Mouse (Mus musculus) hindbrain, embryonic 10.5 days (tissue): ENCODE data around the gene Mgat5. TPM values are rescaled to one million over a fixed set of nuclear protein-coding genes. Genes with fewer than 3 reads are reported as not detected.

Experiments used
- DNase-seq: peaks from one replicate; pipeline ENCODE4 v3.0.0-alpha.2; 2017; ENCODE audit warnings: low spot score
- H3K27ac ChIP-seq: fragments of 300-500 bp; sonication (generic); 2 replicates; pipeline ENCODE4 v1.5.1; 2016; ENCODE audit warnings: mild to moderate bottlenecking, moderate library complexity
- H3K27me3 ChIP-seq: fragments of 300-500 bp; sonication (generic); 2 replicates; pipeline ENCODE4 v1.6.1; 2016; ENCODE audit warnings: mild to moderate bottlenecking; ENCODE audit not compliant: poor library complexity, insufficient read depth, severe bottlenecking
- H3K36me3 ChIP-seq: fragments of 300-500 bp; sonication (generic); 2 replicates; pipeline ENCODE4 v1.6.1; 2016; ENCODE audit warnings: mild to moderate bottlenecking, moderate library complexity
- H3K4me1 ChIP-seq: fragments of 300-500 bp; sonication (generic); replicated peaks from 2 replicates; pipeline ENCODE4 v1.6.1; 2016; ENCODE audit warnings: mild to moderate bottlenecking
- H3K4me3 ChIP-seq: fragments of 300-500 bp; sonication (generic); 2 replicates; pipeline ENCODE4 v1.5.1; 2016; ENCODE audit warnings: mild to moderate bottlenecking, moderate library complexity
- H3K9me3 ChIP-seq: fragments of 300-500 bp; sonication (generic); 2 replicates; pipeline ENCODE4 v1.6.1; 2016; ENCODE audit warnings: mild to moderate bottlenecking, moderate library complexity
- WGBS: fragments of 180-500 bp; shearing (Covaris S2); methylation state at CpG from one replicate; pipeline ENCODE4 v1.1.7; 2016; 5-methylcytosine and 5-hydroxymethylcytosine counted together
- polyA plus RNA-seq: library from polyadenylated mRNA; unstranded; fragments of >200 nt; fragmentation: Nextera tagmentation; extraction: Ambion mirVana; gene quantifications from 2 replicates; pipeline ENCODE4 v1.2.1, GENCODE M21; 2016

Gene Mgat5
- polyA plus RNA-seq, 1 experiment from 2014 or later = 7.0 TPM

- Histone ChIP-seq H3K4me3 (no peak overlapping the region), H3K27ac (no peak overlapping the region), H3K4me1 (peaks cover 9% of the 10 kb centered on the region; the same call in 1 of the 2 replicates), H3K36me3 (no peaks in the 10 kb centered on the region), H3K27me3 (no peaks in the 10 kb centered on the region), H3K9me3 (no peaks in the 10 kb centered on the region)
- WGBS = 76% methylated on average over 9 of the region's 9 CpGs
- no peak for DNase-seq
Measured at GRCm38 (mm10) chr1:127338833-127339487, 134.1 kb downstream of the Mgat5 start.

DNA sequence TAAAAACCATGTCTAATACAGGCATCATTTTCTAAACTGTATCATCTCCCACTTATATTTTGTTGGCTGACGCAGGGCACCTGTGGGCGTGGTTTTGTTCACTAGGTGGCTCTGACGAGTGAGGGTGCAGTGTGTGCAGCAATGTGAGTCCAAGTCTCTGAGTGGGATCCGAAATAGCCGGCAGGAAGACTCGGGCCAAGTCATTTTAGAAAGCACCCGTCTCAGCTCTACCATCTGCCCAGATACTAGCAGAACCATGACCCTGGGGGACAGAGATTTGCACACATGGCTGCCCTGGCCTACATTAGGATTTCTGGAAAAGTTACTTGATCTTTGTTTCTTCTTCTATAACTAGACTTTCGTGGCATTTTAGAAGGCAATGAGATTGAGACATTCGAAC is 135.5 kb downstream of the Mgat5 start:
- Histone ChIP-seq H3K9me3 (no peaks in the 10 kb centered on the region), H3K4me3 (no peak overlapping the region), H3K27ac (no peak overlapping the region), H3K36me3 (no peaks in the 10 kb centered on the region), H3K4me1 (peaks cover 17% of the 10 kb centered on the region; the same call in 1 of the 2 replicates), H3K27me3 (no peaks in the 10 kb centered on the region)
- DNase-seq = no peak
- 92% methylated on average over 9 of the region's 9 CpGs for WGBS

DNA sequence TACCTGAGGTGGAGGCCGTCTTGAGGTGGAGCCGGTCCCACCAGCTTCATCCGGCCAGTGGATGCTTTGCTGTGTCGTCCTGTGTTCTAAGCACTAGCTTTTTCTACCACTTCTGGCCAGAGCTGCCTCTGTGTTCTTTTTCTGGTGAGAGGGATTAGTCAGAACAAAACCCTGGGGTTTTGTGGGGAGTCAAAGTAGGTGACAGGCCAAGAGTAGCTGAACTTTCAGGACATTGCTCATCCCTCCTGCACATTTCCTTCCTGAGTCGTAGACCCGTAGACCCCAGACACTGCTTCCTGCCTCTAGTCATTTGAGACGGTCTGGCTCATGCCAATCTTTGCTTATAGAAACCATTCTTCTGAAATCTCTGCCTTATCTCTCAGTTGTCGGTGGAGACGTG is 140.1 kb downstream of the Mgat5 start:
- no peak overlapping the region for H3K4me3 ChIP-seq
- no peak overlapping the region for H3K27ac ChIP-seq
- no peaks in the 10 kb centered on the region for H3K27me3 ChIP-seq
- H3K4me1 ChIP-seq = peaks cover 28% of the 10 kb centered on the region
- WGBS = 74% methylated on average over 9 of the region's 9 CpGs
- DNase-seq = no peak
- H3K36me3 ChIP-seq = no peaks in the 10 kb centered on the region
- no peaks in the 10 kb centered on the region for H3K9me3 ChIP-seq

GRCm38 (mm10) chr1:127346596-127347139 is 141.9 kb downstream of the Mgat5 start:
- Histone ChIP-seq H3K9me3 (no peaks in the 10 kb centered on the region), H3K36me3 (no peaks in the 10 kb centered on the region), H3K4me3 (no peak overlapping the region), H3K27me3 (no peaks in the 10 kb centered on the region), H3K27ac (no peak overlapping the region), H3K4me1 (peaks cover 28% of the 10 kb centered on the region)
- no peak for DNase-seq
- 62% methylated on average over 3 of the region's 3 CpGs for WGBS

DNA sequence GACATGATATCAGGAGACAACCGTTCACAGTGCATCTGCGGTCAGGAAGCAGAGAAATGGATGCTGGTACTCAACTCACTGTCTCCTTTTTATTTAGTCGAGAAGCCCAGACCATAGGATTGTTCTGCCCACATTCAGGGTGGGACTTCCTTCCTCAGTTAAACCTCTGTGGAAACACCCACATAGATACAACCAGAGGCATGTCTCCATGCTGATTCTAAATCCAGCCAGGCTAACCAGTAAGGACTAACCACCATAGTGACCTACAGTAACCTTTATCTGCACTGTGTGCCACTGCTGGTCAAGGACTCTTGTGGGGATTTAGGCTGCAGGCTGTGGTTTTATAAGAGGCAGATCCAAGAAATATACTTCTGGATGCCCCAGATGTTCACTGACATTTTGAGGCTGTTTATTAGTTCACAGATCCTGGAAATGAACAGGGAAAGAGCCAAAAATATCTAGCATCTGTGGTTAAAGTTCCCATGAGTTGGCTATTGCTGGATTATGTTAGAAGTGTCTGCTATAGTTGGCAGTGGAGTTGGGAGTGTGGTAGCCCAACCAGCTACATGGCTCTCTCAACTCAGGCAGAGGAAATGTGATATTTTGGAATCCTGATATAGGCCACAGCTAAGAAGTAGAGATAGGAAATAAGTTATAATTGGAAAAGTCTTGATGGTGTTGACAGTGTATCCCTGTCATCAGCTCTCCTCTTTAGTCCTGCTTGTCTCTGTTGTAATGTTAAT is 143.2 kb downstream of the Mgat5 start:
- DNase-seq = no peak
- Histone ChIP-seq H3K36me3 (no peaks in the 10 kb centered on the region), H3K27ac (no peak overlapping the region), H3K4me1 (peaks cover 28% of the 10 kb centered on the region), H3K9me3 (no peaks in the 10 kb centered on the region), H3K27me3 (no peaks in the 10 kb centered on the region), H3K4me3 (no peak overlapping the region)
- 95% methylated on average over 3 of the region's 3 CpGs for WGBS

- Histone ChIP-seq H3K4me3 (no peak overlapping the region), H3K27me3 (no peaks in the 10 kb centered on the region), H3K9me3 (no peaks in the 10 kb centered on the region), H3K36me3 (no peaks in the 10 kb centered on the region), H3K4me1 (peaks cover 23% of the 10 kb centered on the region), H3K27ac (no peak overlapping the region)
- no peak for DNase-seq
- 89% methylated on average over 9 of the region's 9 CpGs for WGBS
Measured at GRCm38 (mm10) chr1:127348642-127349341, 144.0 kb downstream of the Mgat5 start.

- Histone ChIP-seq H3K36me3 (0 out of 2 replicates have a peak, but pooled peaks cover 7% of the 10 kb centered on the region), H3K4me3 (no peak overlapping the region), H3K9me3 (no peaks in the 10 kb centered on the region), H3K27ac (no peak overlapping the region), H3K4me1 (peaks cover 3% of the 10 kb centered on the region), H3K27me3 (no peaks in the 10 kb centered on the region)
- WGBS = 93% methylated on average over 12 of the region's 12 CpGs
- DNase-seq = no peak
Measured at GRCm38 (mm10) chr1:127351380-127352057, 146.7 kb downstream of the Mgat5 start.

- Histone ChIP-seq H3K4me1 (no peaks in the 10 kb centered on the region; the same call in 1 of the 2 replicates), H3K36me3 (0 out of 2 replicates have a peak, but pooled peaks cover 7% of the 10 kb centered on the region), H3K4me3 (no peak overlapping the region), H3K27ac (no peak overlapping the region), H3K9me3 (no peaks in the 10 kb centered on the region), H3K27me3 (no peaks in the 10 kb centered on the region)
- DNase-seq = no peak
- WGBS = 84% methylated on average over 4 of the region's 4 CpGs
Measured at GRCm38 (mm10) chr1:127352131-127352793, 147.4 kb downstream of the Mgat5 start.

- Histone ChIP-seq H3K36me3 (0 out of 2 replicates have a peak, but pooled peaks cover 7% of the 10 kb centered on the region), H3K4me1 (peaks cover 7% of the 10 kb centered on the region), H3K4me3 (no peak overlapping the region), H3K9me3 (no peaks in the 10 kb centered on the region), H3K27me3 (no peaks in the 10 kb centered on the region), H3K27ac (no peak overlapping the region)
- WGBS = 84% methylated on average over 9 of the region's 9 CpGs
- no peak for DNase-seq
Measured at GRCm38 (mm10) chr1:127353408-127353807, 148.6 kb downstream of the Mgat5 start.

- no peaks in the 10 kb centered on the region for H3K27me3 ChIP-seq
- WGBS = 82% methylated on average over 5 of the region's 5 CpGs
Measured at GRCm38 (mm10) chr1:127354152-127354551, 149.3 kb downstream of the Mgat5 start.

GRCm38 (mm10) chr1:127355034-127355433 is 150.2 kb downstream of the Mgat5 start:
- no peak overlapping the region for H3K27ac ChIP-seq
- 89% methylated on average over 3 of the region's 3 CpGs for WGBS
- no peaks in the 10 kb centered on the region for H3K27me3 ChIP-seq
- DNase-seq = no peak
- H3K4me3 ChIP-seq = no peak overlapping the region
- H3K36me3 ChIP-seq = 0 out of 2 replicates have a peak, but pooled peaks cover 7% of the 10 kb centered on the region
- peaks cover 10% of the 10 kb centered on the region for H3K4me1 ChIP-seq
- H3K9me3 ChIP-seq = no peaks in the 10 kb centered on the region

More at GRCm38 (mm10) chr1:127354152-127354551, 149.3 kb downstream of the Mgat5 start:
- Histone ChIP-seq H3K9me3 (no peaks in the 10 kb centered on the region), H3K4me1 (peaks cover 7% of the 10 kb centered on the region), H3K36me3 (0 out of 2 replicates have a peak, but pooled peaks cover 7% of the 10 kb centered on the region), H3K4me3 (no peak overlapping the region), H3K27ac (no peak overlapping the region)
- DNase-seq = no peak

GRCm38 (mm10) chr1:127363638-127364037 is 158.8 kb downstream of the Mgat5 start:
- Histone ChIP-seq H3K4me1 (peaks cover 16% of the 10 kb centered on the region), H3K4me3 (no peak overlapping the region), H3K9me3 (no peaks in the 10 kb centered on the region), H3K27me3 (no peaks in the 10 kb centered on the region), H3K36me3 (peaks cover 35% of the 10 kb centered on the region), H3K27ac (no peak overlapping the region)
- DNase-seq = no peak
- WGBS = 92% methylated on average over 7 of the region's 7 CpGs
